Mouse (Mus musculus): ENCODE results near the gene Mllt3. TPM values are rescaled to one million over a fixed set of nuclear protein-coding genes. Genes with fewer than 3 reads are reported as not detected.

Gene Mllt3
- total and polyA plus RNA-seq, 2 experiments from 2014 or later, result 5.1 to 13.5 TPM

GRCm38 (mm10) chr4:87883225-87883875 is 149.8 kb downstream of the Mllt3 start:
- no peak for ATAC-seq (ENCODE audit: insufficient read depth, low read depth)
- DNase-seq (ENCODE audit: low spot score), result no peak
- TF ChIP-seq EP300 (IDR thresholded peaks at IDR 0.05; ENCODE audit: low read depth) (no peak), CTCF (IDR thresholded peaks at IDR 0.05; ENCODE audit: low read depth) (no peak)
- no peak overlapping the region for H3K9ac ChIP-seq (replicated peaks; ENCODE audit: low read depth, low read length)
- no peaks in the 10 kb centered on the region for H3K27me3 ChIP-seq (ENCODE audit: control insufficient read depth, insufficient read depth, low read length)
- H3K4me2 ChIP-seq (ENCODE audit: low read depth, low read length), result no peak overlapping the region
- no peak overlapping the region for H3K4me3 ChIP-seq (ENCODE audit: low read depth, low read length)
- WGBS, result 82% methylated on average over 5 of the region's 5 CpGs
- no peaks in the 10 kb centered on the region for H3K4me1 ChIP-seq (ENCODE audit: control insufficient read depth, insufficient read depth)
- H3K9me3 ChIP-seq (replicated peaks; ENCODE audit: control insufficient read depth, low read length), result no peaks in the 10 kb centered on the region
- no peak overlapping the region for H3K27ac ChIP-seq (ENCODE audit: low read depth)
- no peaks in the 10 kb centered on the region for H3K36me3 ChIP-seq (replicated peaks; ENCODE audit: control insufficient read depth, insufficient read depth, low read length)

GRCm38 (mm10) chr4:87881995-87882394 is 151.2 kb downstream of the Mllt3 start:
- WGBS, result 100% methylated on average over 1 of the region's 1 CpGs

GRCm38 (mm10) chr4:87881583-87881982 is 151.6 kb downstream of the Mllt3 start:
- WGBS, result 91% methylated on average over 2 of the region's 2 CpGs
- no peak for ATAC-seq (ENCODE audit: insufficient read depth, low read depth)
- H3K36me3 ChIP-seq (replicated peaks; ENCODE audit: control insufficient read depth, insufficient read depth, low read length), result no peaks in the 10 kb centered on the region
- H3K4me2 ChIP-seq (ENCODE audit: low read depth, low read length), result no peak overlapping the region
- H3K9me3 ChIP-seq (replicated peaks; ENCODE audit: control insufficient read depth, low read length), result no peaks in the 10 kb centered on the region
- no peak overlapping the region for H3K9ac ChIP-seq (replicated peaks; ENCODE audit: low read depth, low read length)
- no peak overlapping the region for H3K4me3 ChIP-seq (ENCODE audit: low read depth, low read length)
- H3K4me1 ChIP-seq (ENCODE audit: control insufficient read depth, insufficient read depth), result no peaks in the 10 kb centered on the region
- H3K27me3 ChIP-seq (ENCODE audit: control insufficient read depth, insufficient read depth, low read length), result no peaks in the 10 kb centered on the region
- H3K27ac ChIP-seq (ENCODE audit: low read depth), result no peak overlapping the region
- no peak for DNase-seq (ENCODE audit: low spot score)
- TF ChIP-seq EP300 (IDR thresholded peaks at IDR 0.05; ENCODE audit: low read depth) (no peak), CTCF (IDR thresholded peaks at IDR 0.05; ENCODE audit: low read depth) (no peak)

More at GRCm38 (mm10) chr4:87881995-87882394, 151.2 kb downstream of the Mllt3 start:
- H3K4me3 ChIP-seq (ENCODE audit: low read depth, low read length), result no peak overlapping the region
- H3K27me3 ChIP-seq (ENCODE audit: control insufficient read depth, insufficient read depth, low read length), result no peaks in the 10 kb centered on the region
- H3K9ac ChIP-seq (replicated peaks; ENCODE audit: low read depth, low read length), result no peak overlapping the region
- H3K4me1 ChIP-seq (ENCODE audit: control insufficient read depth, insufficient read depth), result no peaks in the 10 kb centered on the region
- H3K9me3 ChIP-seq (replicated peaks; ENCODE audit: control insufficient read depth, low read length), result no peaks in the 10 kb centered on the region
- DNase-seq (ENCODE audit: low spot score), result no peak
- no peaks in the 10 kb centered on the region for H3K36me3 ChIP-seq (replicated peaks; ENCODE audit: control insufficient read depth, insufficient read depth, low read length)
- ATAC-seq (ENCODE audit: insufficient read depth, low read depth), result no peak
- TF ChIP-seq CTCF (IDR thresholded peaks at IDR 0.05; ENCODE audit: low read depth) (no peak), EP300 (IDR thresholded peaks at IDR 0.05; ENCODE audit: low read depth) (no peak)
- H3K27ac ChIP-seq (ENCODE audit: low read depth), result no peak overlapping the region
- H3K4me2 ChIP-seq (ENCODE audit: low read depth, low read length), result no peak overlapping the region

GRCm38 (mm10) chr4:87880297-87880696 is 152.9 kb downstream of the Mllt3 start:
- ATAC-seq (ENCODE audit: insufficient read depth, low read depth), result no peak
- Histone ChIP-seq H3K4me3 (ENCODE audit: low read depth, low read length) (no peak overlapping the region), H3K9me3 (replicated peaks; ENCODE audit: control insufficient read depth, low read length) (no peaks in the 10 kb centered on the region), H3K27ac (ENCODE audit: low read depth) (no peak overlapping the region), H3K27me3 (ENCODE audit: control insufficient read depth, insufficient read depth, low read length) (no peaks in the 10 kb centered on the region), H3K36me3 (replicated peaks; ENCODE audit: control insufficient read depth, insufficient read depth, low read length) (no peaks in the 10 kb centered on the region), H3K9ac (replicated peaks; ENCODE audit: low read depth, low read length) (no peak overlapping the region), H3K4me2 (ENCODE audit: low read depth, low read length) (no peak overlapping the region), H3K4me1 (ENCODE audit: control insufficient read depth, insufficient read depth) (no peaks in the 10 kb centered on the region)
- DNase-seq (ENCODE audit: low spot score), result no peak
- TF ChIP-seq EP300 (IDR thresholded peaks at IDR 0.05; ENCODE audit: low read depth), result no peak
- no peak for TF ChIP-seq CTCF (IDR thresholded peaks at IDR 0.05; ENCODE audit: low read depth)
- 82% methylated on average over 2 of the region's 2 CpGs for WGBS

- TF ChIP-seq EP300 (IDR thresholded peaks at IDR 0.05; ENCODE audit: low read depth), result no peak
- no peak for TF ChIP-seq CTCF (IDR thresholded peaks at IDR 0.05; ENCODE audit: low read depth)
- H3K4me2 ChIP-seq (ENCODE audit: low read depth, low read length), result no peak overlapping the region
- H3K9me3 ChIP-seq (replicated peaks; ENCODE audit: control insufficient read depth, low read length), result no peaks in the 10 kb centered on the region
- 57% methylated on average over 6 of the region's 6 CpGs for WGBS
- H3K9ac ChIP-seq (replicated peaks; ENCODE audit: low read depth, low read length), result no peak overlapping the region
- H3K36me3 ChIP-seq (replicated peaks; ENCODE audit: control insufficient read depth, insufficient read depth, low read length), result no peaks in the 10 kb centered on the region
- no peaks in the 10 kb centered on the region for H3K4me1 ChIP-seq (ENCODE audit: control insufficient read depth, insufficient read depth)
- H3K4me3 ChIP-seq (ENCODE audit: low read depth, low read length), result no peak overlapping the region
- no peak overlapping the region for H3K27ac ChIP-seq (ENCODE audit: low read depth)
- no peak for ATAC-seq (ENCODE audit: insufficient read depth, low read depth)
- DNase-seq (ENCODE audit: low spot score), result no peak
- no peaks in the 10 kb centered on the region for H3K27me3 ChIP-seq (ENCODE audit: control insufficient read depth, insufficient read depth, low read length)
These were observed 154.5 kb downstream of the Mllt3 start for GRCm38 (mm10) chr4:87878701-87879100.

GRCm38 (mm10) chr4:87870563-87870962 is 162.6 kb downstream of the Mllt3 start:
- Histone ChIP-seq H3K4me1 (ENCODE audit: control insufficient read depth, insufficient read depth) (no peaks in the 10 kb centered on the region), H3K9ac (replicated peaks; ENCODE audit: low read depth, low read length) (no peak overlapping the region), H3K4me2 (ENCODE audit: low read depth, low read length) (no peak overlapping the region), H3K4me3 (ENCODE audit: low read depth, low read length) (no peak overlapping the region), H3K9me3 (replicated peaks; ENCODE audit: control insufficient read depth, low read length) (no peaks in the 10 kb centered on the region), H3K36me3 (replicated peaks; ENCODE audit: control insufficient read depth, insufficient read depth, low read length) (peaks cover 5% of the 10 kb centered on the region; the same call in 1 of the 2 replicates), H3K27ac (ENCODE audit: low read depth) (no peak overlapping the region), H3K27me3 (ENCODE audit: control insufficient read depth, insufficient read depth, low read length) (no peaks in the 10 kb centered on the region)
- TF ChIP-seq EP300 (IDR thresholded peaks at IDR 0.05; ENCODE audit: low read depth) (no peak), CTCF (IDR thresholded peaks at IDR 0.05; ENCODE audit: low read depth) (no peak)
- 54% methylated on average over 2 of the region's 2 CpGs for WGBS
- ATAC-seq (ENCODE audit: insufficient read depth, low read depth) (no peak), DNase-seq (ENCODE audit: low spot score) (no peak)

Data from heart, postnatal 0 days (tissue).